Mouse (Mus musculus) activated CD4-positive, CD25-positive, alpha-beta regulatory T cell, adult 4 months (primary cell): Measurements from ENCODE around the gene Ahcy. TPM values are rescaled to one million over a fixed set of nuclear protein-coding genes. Genes with fewer than 3 reads are reported as not detected.
"Not testable (repeated sequence)": the region's sequence is repeated elsewhere in the genome, so short reads cannot be mapped to it uniquely, and the experiment has no call there.

Experiments used
- ATAC-seq: one replicate; pipeline ENCODE4 v1.8.0; 2017
- polyA plus RNA-seq, 2 experiments: library from polyadenylated mRNA; unstranded; fragments of 100-300 nt; shearing (Covaris generic); gene quantifications; one replicate each; pipeline ENCODE4 v1.2.1; 2017

The Ahcy gene
- polyA plus RNA-seq, 2 experiments from 2014 or later = 30.2 to 50.5 TPM

DNA sequence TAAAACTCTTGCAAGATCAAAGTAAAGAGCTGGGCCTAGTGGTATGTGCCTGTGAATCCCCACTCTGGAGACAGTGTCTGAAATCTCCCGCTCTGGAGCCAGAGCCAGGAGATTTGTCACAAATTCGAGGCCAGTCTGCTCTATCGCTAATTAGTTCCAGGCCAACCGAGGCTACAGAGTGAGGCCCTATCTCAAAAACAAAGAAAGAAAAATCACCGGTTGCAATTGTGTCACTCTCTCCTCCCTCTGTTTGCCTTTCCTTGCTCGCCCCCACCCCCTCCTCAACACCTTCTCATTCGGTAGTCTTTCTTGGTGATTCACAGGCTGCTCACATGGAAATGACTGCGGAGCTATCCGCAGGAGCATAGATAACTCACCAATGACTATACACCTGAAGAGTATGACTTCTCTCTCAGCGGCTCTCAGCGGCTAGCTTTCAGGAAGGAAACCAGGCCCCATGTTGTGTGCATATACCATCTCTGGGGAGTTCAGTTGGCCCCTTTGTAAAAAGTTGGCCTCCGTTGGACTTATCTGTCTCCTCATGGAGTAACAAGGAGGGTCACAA, 551 bp upstream of the Ahcy start:
- ATAC-seq = peak; percentile 4

DNA sequence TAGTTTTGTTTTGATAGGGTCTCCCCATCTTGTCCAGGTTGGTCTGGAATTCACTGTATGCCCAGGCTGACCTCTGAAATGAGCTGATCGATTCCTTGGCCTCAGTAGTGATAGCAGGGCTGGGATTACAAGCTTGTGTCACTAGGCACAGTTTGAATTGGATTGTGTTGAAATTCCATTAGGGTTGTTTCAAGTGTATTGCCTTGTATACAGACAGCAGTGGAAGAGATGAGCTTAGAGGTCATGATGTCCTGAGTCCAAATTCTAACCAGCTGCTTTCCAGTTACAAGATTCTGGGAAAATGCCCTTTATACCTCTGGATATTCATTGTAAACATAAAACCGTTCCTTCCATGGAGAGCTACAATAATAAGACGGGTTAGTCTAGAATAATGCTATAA, 950 bp downstream of the Ahcy start:
- no peak for ATAC-seq

DNA sequence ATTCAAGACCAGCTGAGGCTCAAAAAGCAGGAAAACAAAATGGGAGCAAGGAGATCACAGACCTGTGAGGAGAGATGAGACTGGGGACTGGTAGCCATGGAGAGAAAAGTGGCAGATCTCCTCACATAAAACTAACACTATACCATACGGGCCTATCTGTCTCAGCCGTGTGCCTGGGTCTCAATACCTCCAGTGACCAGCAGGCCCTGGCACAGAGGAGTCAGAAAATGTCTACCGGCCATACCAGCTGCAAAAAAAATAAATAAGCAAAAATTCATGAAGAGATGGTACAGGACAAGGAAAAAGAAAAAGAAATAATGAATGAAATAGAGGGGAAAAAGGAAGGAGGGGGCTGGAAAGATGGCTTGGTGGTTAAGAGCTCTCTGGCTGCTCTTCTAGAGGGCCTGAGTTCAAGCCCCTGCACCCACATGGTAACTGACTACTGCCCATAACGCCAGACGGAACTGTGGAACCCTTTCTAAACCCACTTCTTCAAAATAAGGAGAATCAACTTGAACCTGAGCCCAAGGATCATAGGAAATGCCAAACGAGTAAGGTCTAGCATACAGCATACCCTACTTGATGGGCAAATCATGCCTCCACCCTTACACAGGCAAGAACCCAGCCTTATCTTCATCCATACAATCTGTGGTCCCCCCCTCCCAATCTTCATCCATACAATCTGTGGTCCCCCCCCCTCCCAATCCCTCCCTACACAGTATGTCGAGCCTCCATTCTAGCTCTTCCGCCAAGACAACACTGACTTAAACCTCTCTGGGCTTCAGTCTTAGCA, 1.7 kb downstream of the Ahcy start:
- no peak for ATAC-seq

DNA sequence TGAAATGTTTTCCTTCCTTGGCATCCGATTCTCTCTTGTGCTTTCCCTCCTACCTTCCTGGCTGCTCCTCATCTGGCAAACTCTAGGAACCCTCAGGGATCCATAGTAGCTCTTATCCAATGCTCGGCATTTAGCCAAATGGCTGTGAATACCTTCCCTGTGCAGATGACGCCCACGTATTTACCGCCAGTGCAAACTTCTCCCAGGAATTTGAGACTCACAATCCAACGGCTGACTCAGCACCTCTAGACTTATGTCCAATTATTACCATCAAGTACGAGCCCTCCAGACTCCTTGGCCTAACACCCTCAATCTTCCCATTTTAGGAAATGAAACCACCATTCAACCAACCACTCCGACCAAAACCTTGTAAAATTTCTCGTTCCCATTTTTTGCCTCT, 3.3 kb downstream of the Ahcy start:
- no peak for ATAC-seq

DNA sequence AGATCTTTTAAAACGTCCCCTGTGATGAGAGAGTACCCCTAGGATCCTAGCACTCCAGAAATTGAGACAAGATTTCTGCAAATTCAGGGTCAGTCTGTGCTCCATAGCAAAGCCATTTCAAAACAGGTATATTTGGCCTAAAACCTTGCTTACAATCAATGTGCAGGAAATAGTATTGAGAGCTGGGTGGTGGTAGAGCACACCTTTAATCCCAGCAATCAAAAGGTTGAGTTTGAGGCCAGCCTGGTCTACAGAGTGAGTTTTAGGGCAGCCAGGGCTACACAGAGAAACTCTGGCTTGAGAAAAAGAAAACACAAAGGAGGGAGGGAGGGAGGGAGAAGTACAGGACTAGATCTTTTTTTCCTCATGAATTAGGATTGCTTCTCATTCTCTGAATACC, 16.9 kb downstream of the Ahcy start:
- ATAC-seq = no peak

DNA sequence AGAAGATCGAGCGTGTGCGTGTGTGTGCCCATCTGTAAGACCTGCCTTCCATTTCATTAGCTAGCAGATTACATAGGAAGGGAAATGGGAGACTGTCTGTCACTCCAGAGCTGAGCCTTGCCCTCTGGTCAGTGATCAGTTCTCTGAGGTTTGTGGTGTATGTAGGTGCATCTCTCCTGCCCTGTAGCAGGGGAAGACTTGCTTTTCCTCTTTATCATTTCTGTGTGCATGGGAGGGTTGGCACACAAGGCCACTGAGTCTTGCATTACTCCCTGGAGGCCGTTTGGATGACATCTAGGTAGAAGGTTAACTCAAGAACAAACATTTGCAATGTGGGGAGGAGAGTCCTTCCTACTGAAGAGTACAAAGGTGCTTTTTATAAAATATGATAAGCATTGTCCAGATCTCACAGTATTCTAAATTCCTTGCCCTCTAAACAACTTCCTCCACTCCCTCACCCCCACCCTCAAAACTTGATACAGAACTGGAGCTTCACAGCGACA, 18.2 kb downstream of the Ahcy start:
- no peak for ATAC-seq

DNA sequence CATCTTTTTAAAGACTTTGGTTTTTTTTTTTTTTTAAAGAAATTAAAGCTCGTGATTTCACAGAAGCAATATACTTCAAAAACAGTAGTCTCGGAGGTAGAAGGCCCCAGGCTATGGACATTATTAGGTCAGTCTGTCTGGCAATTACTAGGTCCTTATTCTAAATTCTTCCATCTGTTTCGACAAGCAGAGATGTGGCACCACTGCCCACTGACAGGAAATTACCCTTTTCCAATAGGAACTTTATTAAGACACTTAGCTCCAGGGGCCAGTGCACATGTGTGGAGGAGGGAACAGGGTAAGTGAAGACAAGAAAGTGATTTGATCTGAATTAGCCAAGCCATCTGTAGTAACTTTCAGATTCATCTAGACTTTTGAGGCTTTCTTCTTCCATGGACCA, 19.6 kb downstream of the Ahcy start:
- no peak for ATAC-seq

DNA sequence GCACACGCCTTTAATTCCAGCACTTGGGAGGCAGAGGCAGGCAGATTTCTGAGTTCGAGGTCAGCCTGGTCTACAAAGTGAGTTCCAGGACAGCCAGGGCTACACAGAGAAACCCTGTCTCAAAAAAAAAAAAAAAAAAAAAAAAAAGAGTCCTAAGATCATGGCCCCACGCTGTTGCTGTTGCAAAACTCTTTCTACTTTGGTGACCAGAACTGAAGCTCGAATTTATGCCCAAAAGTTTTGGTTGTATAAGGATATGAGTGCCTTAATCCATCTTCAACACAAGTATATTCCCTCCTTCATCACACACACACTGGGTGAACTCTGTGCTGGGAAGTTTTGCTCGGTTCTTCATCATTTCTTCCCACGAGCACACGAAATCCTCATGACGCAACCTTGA, 20.8 kb downstream of the Ahcy start:
- ATAC-seq = not testable (repeated sequence)

DNA sequence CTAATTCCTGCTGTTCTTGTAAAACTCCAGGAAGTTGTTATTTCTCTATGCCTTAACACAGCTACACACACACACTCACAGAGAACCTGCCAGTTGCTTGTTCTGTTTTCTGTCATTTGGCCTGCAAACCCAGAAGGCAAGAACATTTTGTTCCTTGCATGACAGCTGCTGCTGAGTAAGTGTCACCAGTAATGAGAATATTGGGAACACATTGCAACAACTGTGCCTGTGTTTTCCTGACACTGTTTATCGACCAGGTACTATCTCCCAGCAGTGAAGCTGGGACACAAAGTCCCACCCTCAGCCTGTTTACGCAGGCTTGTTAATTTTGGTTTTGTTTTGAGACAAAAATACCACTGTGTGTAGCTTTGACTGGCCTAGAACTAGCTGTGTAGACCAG, 21.6 kb downstream of the Ahcy start:
- ATAC-seq = no peak

DNA sequence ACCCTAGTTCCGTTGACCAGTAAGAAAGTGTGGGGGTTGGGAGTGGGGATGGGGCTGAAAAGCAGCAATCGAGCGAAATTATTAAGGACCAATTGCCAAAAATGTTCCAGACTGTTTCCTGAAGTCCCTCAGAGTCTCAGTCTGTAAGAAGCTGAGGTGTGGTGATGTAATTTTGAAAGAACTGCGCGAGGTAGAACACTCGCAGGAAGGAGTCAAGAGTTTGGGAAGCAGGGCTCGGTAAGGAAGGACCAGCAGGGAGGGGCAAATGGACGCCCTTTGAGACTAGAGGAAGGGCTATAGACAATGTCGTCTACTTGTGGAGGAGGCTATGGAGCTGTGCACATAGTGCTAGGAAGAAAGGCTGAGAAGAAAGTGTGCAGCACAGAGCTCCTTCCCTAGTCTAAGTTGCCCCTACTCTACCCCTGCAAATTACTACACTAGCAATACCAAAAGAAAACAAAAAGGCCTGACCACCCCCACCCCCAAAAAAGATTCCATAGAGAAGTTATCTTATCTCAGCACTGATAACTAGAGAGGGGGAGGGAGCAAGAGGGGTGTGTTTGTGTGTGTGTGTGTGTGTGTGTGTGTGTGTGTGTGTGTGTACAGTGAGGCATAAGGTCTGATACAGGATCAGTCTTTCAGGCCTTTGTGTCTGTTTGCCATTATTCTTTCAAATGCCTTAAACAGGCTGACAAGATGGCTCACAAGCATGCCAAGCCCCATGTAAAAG, 22.5 kb downstream of the Ahcy start:
- no peak for ATAC-seq

DNA sequence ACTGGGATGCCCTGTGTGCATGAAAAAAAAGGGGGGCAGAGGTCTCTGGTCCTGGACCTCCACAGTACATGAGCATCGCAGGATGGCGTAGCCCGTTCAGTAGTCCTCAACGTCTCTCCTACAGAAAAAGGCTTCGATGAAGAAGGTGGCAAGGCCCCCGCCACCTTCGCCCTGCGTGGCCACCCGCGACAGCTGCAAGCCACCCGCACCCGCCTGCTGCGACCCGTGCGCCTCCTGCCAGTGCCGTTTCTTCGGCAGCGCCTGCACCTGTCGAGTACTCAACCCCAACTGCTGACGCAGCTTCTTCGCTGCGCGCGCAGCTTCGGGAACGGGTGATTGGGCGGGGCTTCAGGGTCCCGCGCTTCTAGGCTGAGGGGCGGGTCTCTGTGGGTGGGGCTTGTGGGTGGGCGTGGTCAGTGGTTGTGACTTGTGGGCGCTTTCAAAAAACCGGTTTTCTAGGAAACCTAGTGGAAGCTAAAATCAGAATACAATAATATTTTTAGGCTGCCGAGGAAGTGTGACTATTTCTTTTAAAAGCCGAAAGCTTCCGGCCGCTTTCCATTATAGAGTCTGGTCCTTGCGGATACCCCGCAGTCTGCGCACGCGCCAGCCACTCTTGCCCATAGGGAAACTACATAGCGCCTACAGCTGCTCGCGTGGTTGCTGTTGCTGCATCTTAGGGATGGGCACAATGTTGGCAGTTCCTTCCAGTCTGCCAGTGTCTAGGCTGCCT, 23.6 kb downstream of the Ahcy start:
- peak; percentile 84 for ATAC-seq

DNA sequence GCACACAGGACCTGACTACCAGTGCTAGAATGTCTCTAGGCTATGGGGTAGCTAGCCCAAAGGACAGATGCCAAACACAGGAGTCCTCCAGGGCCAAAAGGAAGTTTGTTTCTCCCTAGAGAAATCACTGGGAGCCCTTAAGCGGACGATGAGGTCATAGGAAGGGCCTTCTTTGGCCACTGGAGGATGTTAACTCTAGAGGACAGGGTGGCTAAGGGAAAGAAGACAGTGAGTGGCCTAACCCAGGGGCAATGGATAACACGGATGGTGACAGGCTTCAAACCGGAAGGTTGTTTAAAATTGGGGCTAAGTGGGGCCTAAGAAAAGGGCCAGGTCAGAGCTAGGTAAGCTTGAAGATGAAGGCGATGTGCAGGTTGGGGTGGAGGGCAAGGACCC, 24.2 kb downstream of the Ahcy start:
- peak; percentile 14 for ATAC-seq

DNA sequence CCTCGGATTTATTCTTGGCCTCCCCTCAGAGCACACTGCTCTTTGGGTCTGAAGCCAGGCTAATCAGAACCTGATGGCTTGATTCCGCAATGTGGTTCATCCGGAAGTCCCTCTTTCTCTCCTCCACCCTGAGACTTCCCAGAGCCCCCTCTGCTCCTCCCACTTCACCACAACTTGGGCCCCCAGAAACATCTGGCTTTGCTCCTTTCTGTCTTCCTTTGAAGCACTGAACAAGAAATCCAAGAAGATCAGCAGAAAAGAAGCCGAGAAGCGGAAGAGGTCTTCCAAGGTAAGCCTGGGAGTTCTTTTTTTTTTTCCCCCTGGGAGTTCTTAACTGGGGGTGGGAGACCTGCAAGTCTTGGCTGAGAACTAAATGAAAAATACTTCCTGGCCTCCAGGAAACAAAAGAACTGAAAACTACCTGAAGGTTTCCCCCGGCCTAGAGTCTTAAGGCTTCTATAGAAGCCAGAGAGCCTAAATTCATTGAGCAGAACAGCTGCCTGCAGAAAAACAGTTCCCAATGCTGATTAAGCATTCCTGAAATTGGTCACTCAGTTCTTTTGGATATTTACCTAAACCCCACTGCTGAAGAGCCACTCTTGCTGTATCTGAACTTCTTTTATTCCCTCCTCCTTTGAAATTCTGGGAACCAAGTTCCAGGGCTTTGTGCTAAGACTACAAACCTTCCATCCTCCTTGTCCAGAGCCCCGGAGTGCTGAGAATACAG, 26.7 kb downstream of the Ahcy start:
- no peak for ATAC-seq

DNA sequence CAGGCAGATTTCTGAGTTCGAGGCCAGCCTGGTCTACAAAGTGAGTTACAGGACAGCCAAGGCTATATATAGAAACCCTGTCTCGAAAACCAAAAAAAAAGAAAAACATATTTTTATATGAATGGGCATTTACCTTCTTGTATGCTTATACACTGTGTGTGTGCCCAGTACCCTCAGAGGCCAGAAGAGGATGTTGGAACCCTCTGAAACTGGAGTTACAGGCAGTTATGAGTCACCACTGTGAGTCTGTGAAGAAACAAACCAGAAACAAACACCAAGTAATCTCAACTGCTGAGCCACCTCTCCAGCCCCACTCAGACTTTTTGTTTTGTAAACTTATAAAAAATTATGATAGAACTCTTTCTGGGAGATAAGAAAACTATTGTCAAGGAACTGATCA, 27.5 kb downstream of the Ahcy start:
- no peak for ATAC-seq

DNA sequence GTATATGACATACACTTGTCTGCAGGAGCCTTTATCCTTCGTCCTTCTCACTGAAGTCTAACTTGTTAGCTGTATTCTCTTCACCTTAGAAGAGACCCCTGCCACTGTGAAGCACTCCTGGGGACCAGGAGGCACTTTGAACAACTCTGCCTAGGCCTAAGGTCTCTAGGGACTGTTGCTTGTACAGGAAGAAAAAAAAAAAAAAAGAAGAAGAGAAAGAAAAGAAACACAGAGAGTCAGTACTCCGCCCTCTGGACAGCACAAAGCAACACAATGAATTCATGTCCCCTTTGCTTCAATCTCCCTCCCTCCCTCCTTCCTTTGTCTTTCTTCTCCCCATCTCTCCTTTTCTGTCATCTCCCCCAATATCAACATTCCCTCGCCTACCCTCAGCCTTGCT, 29.2 kb downstream of the Ahcy start:
- ATAC-seq = no peak

DNA sequence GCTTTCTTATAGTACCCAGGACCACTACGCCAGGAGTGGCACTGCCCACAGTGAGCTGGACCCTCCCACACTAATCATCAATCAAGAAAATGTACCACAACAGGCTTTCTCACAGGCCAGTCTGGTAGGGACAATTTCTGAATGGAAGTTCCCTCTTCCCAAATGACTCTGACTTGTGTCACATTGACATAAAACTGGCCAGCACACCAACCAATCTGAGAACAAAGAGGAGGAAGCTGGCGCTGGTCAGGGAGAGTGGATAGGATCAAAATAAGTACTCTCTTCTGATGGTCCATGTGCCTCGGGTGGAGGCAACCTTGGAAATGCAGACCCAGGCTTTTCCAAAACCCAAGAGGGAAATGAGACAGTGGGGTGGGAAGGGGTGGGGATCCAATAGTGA, 29.8 kb downstream of the Ahcy start:
- ATAC-seq = no peak

DNA sequence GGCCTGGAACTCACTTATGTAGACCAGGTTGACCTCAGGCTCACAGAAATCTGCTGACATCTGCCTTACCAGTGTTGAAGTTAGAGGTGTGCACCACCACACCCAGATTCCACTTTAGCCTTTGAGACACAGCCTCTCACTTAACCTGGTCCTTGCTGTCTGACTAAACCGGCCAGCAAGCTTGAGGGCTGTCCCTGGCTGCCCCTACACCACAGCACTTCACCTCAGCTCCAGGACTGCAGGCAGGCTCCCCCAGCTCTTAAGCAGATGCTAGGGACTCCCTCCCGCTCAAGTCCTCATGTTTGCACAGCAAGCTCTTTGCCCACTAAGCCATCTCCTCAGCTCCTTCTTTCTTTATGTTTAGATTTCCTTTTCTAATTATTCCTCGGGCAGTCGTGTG, 34.3 kb downstream of the Ahcy start:
- ATAC-seq = no peak

DNA sequence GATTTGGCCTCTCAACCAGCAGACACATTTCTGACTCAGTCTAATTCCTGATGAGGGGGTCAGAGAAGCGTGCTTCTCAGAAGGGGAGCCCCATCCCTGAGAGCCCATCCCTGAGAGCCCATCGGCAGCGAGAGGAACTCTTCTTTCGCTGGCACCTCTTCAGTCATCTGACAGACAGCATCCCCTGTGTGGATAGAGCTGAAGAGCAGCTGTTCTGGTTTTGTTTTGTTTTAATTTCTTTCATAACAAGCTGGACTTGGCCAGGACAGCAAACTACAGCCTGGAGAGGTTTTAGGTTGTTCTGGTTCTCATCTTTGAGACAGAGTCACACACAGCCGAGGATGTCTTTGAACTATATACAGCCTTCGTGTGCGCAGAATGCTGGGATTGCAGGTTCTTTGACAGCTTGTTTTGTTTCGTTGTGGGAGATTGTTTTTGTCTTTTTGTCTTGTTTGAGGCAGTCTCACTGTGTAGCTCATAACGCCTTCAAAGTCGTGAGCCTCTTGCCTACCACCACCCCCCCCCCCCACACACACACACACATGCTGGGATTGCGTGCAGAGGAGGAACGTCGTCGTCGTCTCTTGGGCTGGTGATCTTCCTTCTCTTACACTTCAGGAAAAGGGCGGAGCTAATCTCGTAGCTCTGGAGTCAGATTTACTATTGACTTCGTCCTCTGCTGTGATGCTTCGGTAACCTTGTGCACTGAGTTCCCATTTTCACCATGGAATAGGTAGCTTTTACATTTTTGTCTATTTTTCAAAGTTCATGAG, 41.2 kb downstream of the Ahcy start:
- ATAC-seq = no peak

DNA sequence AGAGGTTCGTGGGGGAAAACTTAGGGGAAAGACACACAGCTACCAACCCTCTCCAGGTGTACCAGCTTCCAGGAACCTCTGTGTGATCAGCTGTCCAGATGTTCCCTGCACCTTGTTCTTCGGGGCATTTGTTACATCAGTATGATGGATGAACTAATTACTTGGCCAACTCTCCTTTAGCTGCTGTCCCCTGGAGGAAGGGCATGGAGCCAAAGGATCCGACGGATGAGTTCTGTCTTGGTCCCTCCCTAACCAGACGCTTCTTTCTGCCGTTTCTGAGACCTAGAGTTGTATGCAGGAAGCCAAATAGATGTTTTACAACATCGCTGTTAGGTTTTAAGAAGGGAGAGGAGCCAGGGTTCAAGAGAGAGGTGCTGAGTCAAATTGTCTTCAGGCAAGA, 43.5 kb downstream of the Ahcy start:
- no peak for ATAC-seq

DNA sequence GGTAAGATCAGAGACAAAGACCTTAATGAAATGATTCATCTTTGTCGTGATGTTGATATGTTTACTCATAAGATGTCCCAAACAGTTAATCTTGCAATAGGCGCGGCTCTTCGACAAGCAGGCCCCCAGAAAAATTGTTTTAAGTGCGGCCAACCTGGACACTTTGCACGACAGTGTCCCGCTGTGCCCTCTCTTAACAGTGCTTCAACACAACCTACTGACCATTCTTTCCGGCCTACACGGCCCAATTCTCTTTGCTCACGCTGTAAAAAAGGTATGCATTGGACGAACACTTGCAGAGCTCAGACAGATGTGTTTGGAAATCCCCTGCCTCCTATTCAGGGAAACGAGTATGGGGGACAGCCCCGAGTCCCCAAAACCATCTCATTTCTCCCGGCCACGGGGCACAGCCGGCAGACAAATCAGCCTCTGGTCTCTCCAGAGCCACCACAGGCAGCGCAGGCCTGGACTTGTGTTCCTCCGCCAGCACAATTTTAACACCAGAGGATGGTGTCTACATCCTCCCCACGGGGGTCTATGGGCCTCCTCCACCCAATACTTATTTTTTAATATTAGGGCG, 54.0 kb downstream of the Ahcy start:
- ATAC-seq = not testable (repeated sequence)

DNA sequence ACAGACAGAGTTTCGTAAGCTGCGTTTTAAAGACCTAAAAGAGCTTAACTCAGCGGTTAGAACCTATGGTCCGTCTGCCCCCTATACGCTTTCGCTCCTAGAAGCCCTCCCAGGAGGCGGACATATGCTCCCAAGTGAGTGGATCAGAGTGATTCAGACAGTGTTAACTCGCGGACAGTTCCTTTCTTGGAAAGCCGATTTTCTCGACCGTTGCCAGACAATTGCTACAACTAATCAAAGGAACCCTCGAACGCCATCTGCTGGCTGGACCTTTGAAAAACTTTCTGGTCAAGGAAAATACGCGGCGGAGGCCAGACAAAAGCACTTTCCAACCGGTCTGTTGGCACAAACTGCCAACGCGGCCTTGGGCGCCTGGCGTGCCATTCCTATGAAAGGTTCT, 54.6 kb downstream of the Ahcy start:
- peak; percentile 41 for ATAC-seq
